Mouse (Mus musculus) granulocyte monocyte progenitor cell, adult 5-6 weeks (primary cell): Measurements from ENCODE around the gene Ugt1a7c. TPM values are rescaled to one million over a fixed set of nuclear protein-coding genes. Genes with fewer than 3 reads are reported as not detected.
A peak's percentile ranks its signal among the peaks of the same experiment; 100 is the strongest.
"Not testable (repeated sequence)": the region's sequence is repeated elsewhere in the genome, so short reads cannot be mapped to it uniquely, and the experiment has no call there.

Experiments used
- ATAC-seq: replicated peaks from 2 replicates; pipeline ENCODE4 v1.8.0; 2016; ENCODE audit warnings: mild to moderate bottlenecking, moderate TSS enrichment, inconsistent platforms; ENCODE audit not compliant: poor library complexity, severe bottlenecking
- total RNA-seq, 2 experiments: library from RNA; stranded (forward) in 1 of 2; stranded (reverse) in 1 of 2; fragments of 200-712, 200-1000 nt in 1 of 2; fragments of >200 nt in 1 of 2; fragmentation: Nextera tagmentation in 1 of 2; gene quantifications; 2 replicates each; pipeline ENCODE4 v1.2.3; 2014 to 2017

The Ugt1a7c gene
- total RNA-seq, 2 experiments from 2014 or later: 25.2 to 49.7 TPM

GRCm38 (mm10) chr1:88218591-88218990 lies 123.7 kb downstream of the Ugt1a7c start:
- ATAC-seq: no peak

- no peak for ATAC-seq
Observed at GRCm38 (mm10) chr1:88219054-88219453, 124.2 kb downstream of the Ugt1a7c start.

DNA sequence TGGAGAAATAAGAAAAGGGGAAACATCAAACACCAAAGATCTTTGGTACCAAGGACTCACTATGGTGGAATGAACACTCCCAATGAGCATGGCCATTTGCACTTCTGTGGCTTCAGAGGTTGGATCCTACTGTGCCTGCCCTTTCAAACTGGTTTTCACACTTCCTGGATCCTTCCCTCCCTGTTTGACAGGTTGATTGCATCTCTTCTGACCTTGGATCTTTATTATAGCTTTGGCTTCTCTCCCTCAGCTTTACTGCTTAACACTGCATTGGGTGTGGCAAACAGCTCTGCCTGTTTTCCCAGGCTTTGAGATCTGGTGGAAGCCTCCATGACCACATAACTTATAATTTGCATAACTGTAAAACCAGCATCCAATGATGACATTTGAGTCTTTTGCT lies 125.5 kb downstream of the Ugt1a7c start:
- ATAC-seq: no peak

GRCm38 (mm10) chr1:88222216-88222615 lies 127.4 kb downstream of the Ugt1a7c start:
- no peak for ATAC-seq

- ATAC-seq: not testable (repeated sequence)
Observed at GRCm38 (mm10) chr1:88223011-88223515, 128.2 kb downstream of the Ugt1a7c start.

DNA sequence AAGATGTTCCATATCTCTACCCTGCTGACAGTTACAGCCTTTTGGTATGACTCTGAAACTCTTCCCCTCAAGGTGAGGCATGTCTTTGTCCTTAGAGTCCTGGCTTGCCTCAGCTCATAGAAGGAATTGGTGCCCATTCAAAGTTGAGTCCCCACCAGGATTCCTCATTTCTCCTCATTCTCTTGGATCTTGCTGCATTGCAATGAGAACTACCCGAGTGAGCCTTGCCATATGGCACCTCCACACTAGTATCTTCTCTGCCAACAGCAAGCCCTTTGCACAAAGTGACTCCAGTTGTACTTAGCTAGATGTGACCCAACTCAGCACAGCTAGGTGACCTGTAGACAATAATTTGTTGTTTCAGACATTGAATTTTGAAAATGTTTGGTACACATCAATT lies 128.7 kb downstream of the Ugt1a7c start:
- no peak for ATAC-seq

GRCm38 (mm10) chr1:88224029-88224776 lies 129.3 kb downstream of the Ugt1a7c start:
- no peak for ATAC-seq

- not testable (repeated sequence) for ATAC-seq
Observed at GRCm38 (mm10) chr1:88225301-88225700, 130.4 kb downstream of the Ugt1a7c start.

DNA sequence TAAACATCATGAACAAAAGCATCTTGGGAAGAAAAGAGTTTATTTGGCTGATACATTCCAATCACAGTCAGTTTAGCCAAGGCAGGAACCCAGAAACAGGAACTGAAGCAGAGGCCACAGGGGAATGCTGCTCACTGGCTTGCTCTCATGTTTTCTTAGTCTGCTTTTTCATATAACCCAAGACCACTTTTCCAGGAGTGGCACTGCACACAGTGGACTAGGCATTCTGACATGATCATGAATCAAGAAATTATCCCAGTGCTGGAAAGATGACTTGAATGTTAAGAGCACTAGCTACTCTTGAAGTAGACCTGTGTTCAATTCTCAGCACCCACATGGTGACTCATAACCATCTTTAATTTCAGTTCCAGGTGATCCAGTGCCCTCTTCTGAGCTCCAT lies 130.9 kb downstream of the Ugt1a7c start:
- no peak for ATAC-seq

DNA sequence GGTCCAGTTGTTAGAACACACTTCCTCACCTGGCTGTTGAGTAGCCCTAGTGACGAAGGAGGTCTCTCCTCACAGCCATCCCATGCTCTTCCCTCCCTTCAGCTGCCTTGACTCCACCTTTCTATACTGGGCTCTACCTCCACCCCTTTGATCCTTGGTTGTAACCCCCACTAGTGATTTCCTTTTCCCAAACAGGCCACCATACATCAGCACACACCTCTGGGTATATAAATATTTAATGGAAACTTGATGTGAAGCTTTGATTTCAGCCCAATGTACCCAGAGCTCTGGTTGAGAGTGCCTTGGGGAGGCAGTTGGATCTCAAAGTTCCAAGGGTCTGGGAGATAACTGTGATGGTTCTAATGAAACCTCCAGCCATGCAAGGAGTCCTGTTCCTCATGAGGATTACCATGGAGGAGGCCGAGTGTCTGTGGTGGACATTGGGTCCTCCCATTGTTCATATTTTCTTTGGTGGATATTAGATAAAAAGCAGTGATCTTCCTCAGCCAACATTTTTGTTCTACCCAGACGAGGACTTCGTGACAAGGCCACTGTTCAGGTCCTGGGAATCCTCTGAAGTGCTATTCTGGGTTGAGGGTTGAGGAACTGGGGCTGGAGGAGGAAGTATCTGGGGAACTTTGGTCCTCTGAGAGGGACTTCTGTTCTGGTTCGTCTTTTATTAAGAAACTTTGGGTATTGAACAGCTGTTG lies 132.0 kb downstream of the Ugt1a7c start, which contains the start of gene Mroh2a:
TSS of gene Mroh2a (plus strand) at position 317 of the 710 bp plus-strand sequence.
- peak; percentile 56 for ATAC-seq

DNA sequence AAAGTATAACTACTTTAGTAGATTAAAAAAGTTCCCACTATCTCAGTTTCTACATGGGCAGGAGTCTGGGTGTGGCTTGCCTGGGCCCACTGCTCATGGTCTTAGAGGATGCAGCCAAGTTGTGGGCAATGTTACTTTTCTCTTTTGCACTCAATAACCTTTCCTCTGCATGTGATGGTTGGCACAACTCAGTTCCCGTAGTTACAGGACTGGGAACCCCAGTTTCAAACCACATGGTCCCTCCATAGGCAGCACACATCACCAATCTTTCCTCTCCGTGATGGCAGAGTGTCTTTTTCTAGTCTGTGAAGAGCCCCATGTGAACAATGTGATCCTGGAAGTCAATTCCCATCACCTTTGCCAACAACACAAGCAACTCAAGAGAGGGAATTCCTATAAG lies 132.6 kb downstream of the Ugt1a7c start:
- ATAC-seq: peak; percentile 1; the same call in 1 of the 2 replicates

- ATAC-seq: no peak
Observed at GRCm38 (mm10) chr1:88228121-88228520, 133.3 kb downstream of the Ugt1a7c start.

DNA sequence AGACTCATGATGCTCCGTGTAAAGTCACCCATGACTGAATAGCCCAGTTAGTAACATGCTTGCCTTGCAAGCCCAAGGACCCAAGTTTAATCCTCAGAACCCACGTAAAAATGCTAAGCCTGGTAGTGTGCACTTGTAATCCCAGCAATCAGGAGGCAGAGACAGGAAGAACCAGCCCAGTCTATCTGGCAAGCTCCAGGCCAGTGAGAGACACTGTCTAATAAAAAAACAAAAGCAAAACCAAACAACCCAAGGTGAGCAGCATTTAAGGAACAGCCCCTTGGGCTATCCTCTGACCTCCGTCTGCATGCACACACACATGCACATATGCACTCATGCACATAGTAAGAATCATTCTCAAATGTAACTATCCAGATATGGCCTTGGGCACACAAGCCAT lies 134.7 kb downstream of the Ugt1a7c start:
- no peak for ATAC-seq

- ATAC-seq: no peak
Observed at GRCm38 (mm10) chr1:88229986-88230385, 135.1 kb downstream of the Ugt1a7c start.

- no peak for ATAC-seq
Observed at GRCm38 (mm10) chr1:88230421-88230820, 135.6 kb downstream of the Ugt1a7c start.

DNA sequence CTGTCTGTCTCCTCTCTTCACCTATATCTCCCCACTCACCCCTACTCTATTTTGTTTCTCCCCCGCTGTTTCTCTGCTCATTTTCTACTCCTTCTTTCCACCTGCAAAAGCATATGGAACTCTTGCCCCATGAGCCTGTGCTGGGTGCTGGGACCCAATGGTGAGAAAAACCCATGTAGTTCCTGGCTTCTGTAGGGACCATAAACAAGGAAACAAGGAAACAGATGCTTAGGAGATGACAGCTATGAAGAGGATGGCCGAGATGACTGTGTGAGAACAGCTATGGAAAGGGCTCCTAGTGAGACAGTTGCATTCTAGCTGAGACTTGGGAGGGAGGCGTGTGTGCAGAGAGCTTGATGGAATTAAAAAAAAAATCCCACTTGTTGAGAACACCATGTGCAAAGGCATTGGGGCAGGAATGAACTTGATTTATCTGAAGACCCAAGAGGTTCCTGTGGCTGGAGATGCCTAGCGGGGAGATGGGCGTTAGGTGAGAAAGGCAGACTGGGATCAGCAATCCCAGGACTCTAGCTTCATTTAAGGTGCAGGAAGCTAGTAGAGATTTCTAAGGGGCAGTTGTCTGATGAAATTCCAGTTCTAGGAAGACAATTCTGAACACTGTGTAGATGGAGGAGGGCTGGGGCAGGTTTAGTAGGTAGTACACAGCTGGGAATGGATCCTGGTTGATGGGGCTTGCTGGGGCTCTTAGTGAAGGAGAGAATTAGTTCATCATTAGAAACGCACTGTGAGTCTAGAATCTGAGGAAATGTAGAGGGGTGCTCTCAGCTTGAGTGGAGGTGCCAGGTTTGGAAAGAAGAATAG lies 136.3 kb downstream of the Ugt1a7c start:
- ATAC-seq: no peak

DNA sequence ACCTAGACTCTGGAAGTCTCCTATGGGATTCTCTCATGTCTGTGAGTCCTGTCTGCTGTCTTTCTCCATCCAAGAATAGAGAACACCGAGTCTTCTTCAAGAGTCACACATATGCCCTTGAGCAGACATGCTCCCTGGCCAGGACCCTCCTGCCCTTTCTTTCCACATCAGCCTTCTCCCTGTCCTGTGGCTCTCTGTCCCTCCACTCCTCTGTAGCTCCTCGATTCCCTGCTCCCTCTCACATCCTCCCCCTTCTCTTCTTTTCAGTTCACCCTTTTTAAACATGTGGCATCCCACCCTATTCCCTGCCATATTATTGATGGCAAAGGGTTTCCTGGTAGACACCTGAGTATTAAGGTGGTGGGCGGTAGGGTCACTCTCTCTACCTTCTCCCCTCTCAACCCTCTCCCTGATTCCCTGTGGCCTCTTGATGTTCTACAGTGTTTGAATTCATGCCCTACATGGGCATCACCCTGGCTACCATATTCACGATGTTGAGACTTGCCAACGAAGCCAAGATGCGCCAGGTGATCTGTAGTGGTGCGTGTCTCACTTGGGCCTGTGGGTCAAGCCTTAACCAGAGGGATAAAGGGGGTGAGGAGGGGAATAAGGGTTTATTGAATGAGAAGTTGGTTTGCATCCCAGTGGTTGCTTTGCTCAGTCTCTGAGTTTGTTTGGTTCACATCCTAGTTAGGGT lies 137.1 kb downstream of the Ugt1a7c start:
- no peak for ATAC-seq

DNA sequence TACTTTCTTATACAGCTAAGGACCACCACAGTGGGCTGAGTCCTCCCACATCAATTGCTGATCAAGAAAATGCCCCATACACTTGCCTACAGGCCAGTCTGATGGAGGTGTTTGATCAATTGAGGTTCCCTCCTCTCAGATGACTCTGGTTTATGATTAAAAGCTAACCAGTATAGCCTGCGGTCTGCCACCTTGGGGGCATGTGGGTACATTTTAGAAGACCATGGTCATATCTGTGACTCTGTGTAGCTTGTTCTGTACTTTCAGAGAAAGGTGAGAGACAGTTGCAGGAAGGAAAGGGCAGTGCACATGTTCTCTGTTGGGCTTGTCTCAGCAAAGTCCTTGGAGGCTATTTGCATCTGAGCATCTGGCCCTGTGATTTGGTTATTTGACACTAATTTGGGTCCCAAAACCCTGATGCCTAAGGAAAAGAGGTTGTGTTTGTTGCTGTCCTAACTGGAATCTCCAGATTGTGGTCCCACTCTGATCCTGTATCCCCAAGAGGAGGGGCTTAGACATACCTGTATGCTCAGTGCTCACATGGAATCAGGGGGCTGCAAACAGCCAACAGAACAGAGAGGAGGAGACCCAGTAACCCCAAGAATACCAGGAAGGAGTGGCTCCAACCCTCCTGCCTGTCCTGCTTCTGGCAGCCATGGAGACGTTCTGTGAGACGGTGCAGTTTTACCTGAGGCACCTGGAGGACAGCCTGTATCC lies 138.0 kb downstream of the Ugt1a7c start:
- no peak for ATAC-seq
